Mouse (Mus musculus) stomach, embryonic 14.5 days (tissue): ENCODE data around the gene Sf3a1. TPM values are rescaled to one million over a fixed set of nuclear protein-coding genes. Genes with fewer than 3 reads are reported as not detected.
A peak's percentile ranks its signal among the peaks of the same experiment; 100 is the strongest.

Source experiments
- ATAC-seq: fragments of 200-750 bp; cut with Nextera tagmentation; 2 replicates; pipeline ENCODE4 v1.8.0; 2017; ENCODE audit warnings: low read depth, moderate TSS enrichment; ENCODE audit not compliant: insufficient number of reproducible peaks, insufficient read depth, low FRiP score
- H3K27ac ChIP-seq: fragments of 300-500 bp; sonication (generic); 2 replicates; pipeline ENCODE4 v1.5.1; 2014; ENCODE audit warnings: mild to moderate bottlenecking, low read length, moderate library complexity, mixed read lengths
- H3K27me3 ChIP-seq: fragments of 300-500 bp; sonication (generic); 2 replicates; pipeline ENCODE4 v1.6.1; 2014; ENCODE audit warnings: low read length, control low read depth, mixed read lengths; ENCODE audit not compliant: control insufficient read depth, insufficient read depth
- H3K36me3 ChIP-seq: fragments of 300-500 bp; sonication (generic); 2 replicates; pipeline ENCODE4 v1.6.1; 2014; ENCODE audit warnings: mild to moderate bottlenecking, control low read depth, low read length, moderate library complexity, mixed read lengths; ENCODE audit not compliant: control insufficient read depth, insufficient read depth
- H3K4me1 ChIP-seq: fragments of 300-500 bp; sonication (generic); 2 replicates; pipeline ENCODE4 v1.6.1; 2014; ENCODE audit warnings: low read length, control low read depth, mixed read lengths; ENCODE audit not compliant: control insufficient read depth, insufficient read depth
- H3K4me2 ChIP-seq: fragments of 300-500 bp; sonication (generic); replicated peaks from 2 replicates; pipeline ENCODE4 v1.6.1; 2014; ENCODE audit warnings: low read depth, low read length, control low read depth
- H3K4me3 ChIP-seq: fragments of 300-500 bp; sonication (generic); 2 replicates; pipeline ENCODE4 v1.5.1; 2014; ENCODE audit warnings: low read depth, low read length, control low read depth
- H3K9ac ChIP-seq: fragments of 300-500 bp; sonication (generic); replicated peaks from 2 replicates; pipeline ENCODE4 v1.6.1; 2014; ENCODE audit warnings: low read depth, mild to moderate bottlenecking, control low read depth, low read length, moderate library complexity, mixed read lengths
- H3K9me3 ChIP-seq: fragments of 300-500 bp; sonication (generic); 2 replicates; pipeline ENCODE4 v1.6.1; 2016; ENCODE audit warnings: low read depth, low read length, control low read depth; ENCODE audit not compliant: control insufficient read depth
- WGBS: fragments of 180-500 bp; shearing (Covaris S2); extraction: QIAGEN DNeasy Blood & Tissue Kit; methylation state at CpG from one replicate; pipeline ENCODE4 v1.1.7; 2014; 5-methylcytosine and 5-hydroxymethylcytosine counted together
- polyA plus RNA-seq: library from polyadenylated mRNA; unstranded; fragments of >200 nt; fragmentation: Nextera tagmentation; extraction: Ambion mirVana; gene quantifications from 2 replicates; pipeline ENCODE4 v1.2.1, GENCODE M21; 2014

Gene Sf3a1
- polyA plus RNA-seq, 1 experiment from 2014 or later = 55.3 TPM

GRCm38 (mm10) chr11:4160758-4161480, 769 bp downstream of the Sf3a1 start:
- peaks cover 18% of the 10 kb centered on the region for H3K4me1 ChIP-seq
- peak overlapping the region; percentile 72 for H3K9ac ChIP-seq
- 6% methylated on average over 15 of the region's 15 CpGs for WGBS
- ATAC-seq = no peak
- H3K27ac ChIP-seq = peak overlapping the region; percentile 73; the same call in 1 of the 2 replicates
- H3K4me3 ChIP-seq = peak overlapping the region; percentile 87
- peaks cover 38% of the 10 kb centered on the region for H3K36me3 ChIP-seq
- H3K9me3 ChIP-seq = no peaks in the 10 kb centered on the region
- no peaks in the 10 kb centered on the region for H3K27me3 ChIP-seq
- H3K4me2 ChIP-seq = peak overlapping the region; percentile 84

GRCm38 (mm10) chr11:4164701-4165100, 4.6 kb downstream of the Sf3a1 start:
- no peak for ATAC-seq
- H3K4me2 ChIP-seq = no peak overlapping the region
- H3K36me3 ChIP-seq = peaks cover 71% of the 10 kb centered on the region
- H3K4me1 ChIP-seq = peaks cover 15% of the 10 kb centered on the region
- no peaks in the 10 kb centered on the region for H3K9me3 ChIP-seq
- H3K9ac ChIP-seq = no peak overlapping the region
- no peak overlapping the region for H3K27ac ChIP-seq
- WGBS = 92% methylated on average over 2 of the region's 2 CpGs
- H3K4me3 ChIP-seq = no peak overlapping the region
- H3K27me3 ChIP-seq = no peaks in the 10 kb centered on the region

GRCm38 (mm10) chr11:4166467-4167090, 6.4 kb downstream of the Sf3a1 start:
- H3K36me3 ChIP-seq = peaks cover 85% of the 10 kb centered on the region
- no peaks in the 10 kb centered on the region for H3K27me3 ChIP-seq
- no peaks in the 10 kb centered on the region for H3K9me3 ChIP-seq
- WGBS = 84% methylated on average over 7 of the region's 7 CpGs
- ATAC-seq = no peak
- H3K27ac ChIP-seq = no peak overlapping the region
- no peak overlapping the region for H3K4me3 ChIP-seq
- H3K4me2 ChIP-seq = no peak overlapping the region
- H3K4me1 ChIP-seq = peaks cover 6% of the 10 kb centered on the region
- no peak overlapping the region for H3K9ac ChIP-seq

GRCm38 (mm10) chr11:4174586-4174985, 14.4 kb downstream of the Sf3a1 start:
- H3K4me2 ChIP-seq = no peak overlapping the region
- H3K4me3 ChIP-seq = no peak overlapping the region
- no peak overlapping the region for H3K9ac ChIP-seq
- WGBS = 91% methylated on average over 5 of the region's 5 CpGs
- H3K4me1 ChIP-seq = no peaks in the 10 kb centered on the region
- H3K27me3 ChIP-seq = no peaks in the 10 kb centered on the region
- peaks cover 95% of the 10 kb centered on the region for H3K36me3 ChIP-seq
- no peak overlapping the region for H3K27ac ChIP-seq
- H3K9me3 ChIP-seq = no peaks in the 10 kb centered on the region
- no peak for ATAC-seq

- Histone ChIP-seq H3K9ac (no peak overlapping the region), H3K27ac (no peak overlapping the region), H3K4me3 (no peak overlapping the region), H3K36me3 (peaks cover 93% of the 10 kb centered on the region), H3K9me3 (no peaks in the 10 kb centered on the region), H3K4me2 (no peak overlapping the region), H3K4me1 (no peaks in the 10 kb centered on the region), H3K27me3 (no peaks in the 10 kb centered on the region)
- 80% methylated on average over 4 of the region's 4 CpGs for WGBS
- ATAC-seq = no peak
Measured at GRCm38 (mm10) chr11:4177716-4178115, 17.6 kb downstream of the Sf3a1 start.

GRCm38 (mm10) chr11:4182061-4182460, 21.9 kb downstream of the Sf3a1 start:
- Histone ChIP-seq H3K4me3 (no peak overlapping the region), H3K4me2 (no peak overlapping the region), H3K9ac (no peak overlapping the region), H3K4me1 (0 out of 2 replicates have a peak, but pooled peaks cover 4% of the 10 kb centered on the region), H3K27me3 (no peaks in the 10 kb centered on the region), H3K36me3 (peaks cover 56% of the 10 kb centered on the region), H3K27ac (no peak overlapping the region), H3K9me3 (no peaks in the 10 kb centered on the region)
- no peak for ATAC-seq
- 24% methylated on average over 1 of the region's 1 CpGs for WGBS

GRCm38 (mm10) chr11:4183511-4183910, 23.4 kb downstream of the Sf3a1 start:
- Histone ChIP-seq H3K4me3 (no peak overlapping the region), H3K9me3 (no peaks in the 10 kb centered on the region), H3K36me3 (peaks cover 41% of the 10 kb centered on the region), H3K4me2 (no peak overlapping the region), H3K4me1 (peaks cover 11% of the 10 kb centered on the region), H3K27me3 (no peaks in the 10 kb centered on the region), H3K27ac (no peak overlapping the region; the same call in 1 of the 2 replicates), H3K9ac (no peak overlapping the region)
- ATAC-seq = no peak

GRCm38 (mm10) chr11:4184251-4184952, 24.3 kb downstream of the Sf3a1 start:
- no peak overlapping the region for H3K4me3 ChIP-seq
- peaks cover 33% of the 10 kb centered on the region for H3K36me3 ChIP-seq
- peaks cover 11% of the 10 kb centered on the region for H3K4me1 ChIP-seq
- no peak overlapping the region for H3K4me2 ChIP-seq
- H3K9me3 ChIP-seq = no peaks in the 10 kb centered on the region
- no peaks in the 10 kb centered on the region for H3K27me3 ChIP-seq
- H3K27ac ChIP-seq = no peak overlapping the region
- no peak overlapping the region for H3K9ac ChIP-seq
- WGBS = 62% methylated on average over 4 of the region's 4 CpGs
- ATAC-seq = no peak
